Mouse (Mus musculus) hindlimb bud, embryonic 11.5 days (tissue): ENCODE measurements around the gene Slc25a47.

Experiments used
- DNase-seq: peaks from one replicate; pipeline ENCODE4 v3.0.0-alpha.2; 2012; ENCODE audit warnings: low read depth, low spot score; ENCODE audit errors: extremely low spot score

Slc25a47 gene

GRCm38 (mm10) chr12:108905620-108906302 is 69.9 kb downstream of the Slc25a47 start:
- no peak for DNase-seq

- no peak for DNase-seq
Observed at GRCm38 (mm10) chr12:108906398-108906797, 70.6 kb downstream of the Slc25a47 start.
